Mouse (Mus musculus) myocyte (in vitro differentiated cells): Measurements from ENCODE around the gene Tspyl4.

Experiments
- E2F4 ChIP-seq: IDR thresholded peaks from one replicate; pipeline ENCODE4 v1.6.1; 2011; ENCODE audit warnings: mild to moderate bottlenecking, control low read depth, moderate library complexity; ENCODE audit not compliant: insufficient read depth
- MAX ChIP-seq: IDR thresholded peaks from one replicate; pipeline ENCODE4 v1.6.1; 2011; ENCODE audit warnings: low read depth, mild to moderate bottlenecking, control low read depth
- MYOD1 ChIP-seq, 3 experiments: IDR thresholded peaks; one replicate each; pipeline ENCODE4 v1.6.1; 2011; ENCODE audit warnings: control low read depth in 2 of 3, low read depth in 2 of 3, mild to moderate bottlenecking in 2 of 3, moderate library complexity in 1 of 3; ENCODE audit not compliant: insufficient read length in 2 of 3, control insufficient read depth in 1 of 3
- MYOG ChIP-seq, 3 experiments: IDR thresholded peaks; one replicate each; pipeline ENCODE4 v1.6.1; 2011; ENCODE audit warnings: control low read depth in 2 of 3, low read depth in 2 of 3, mild to moderate bottlenecking in 2 of 3; ENCODE audit not compliant: insufficient read length in 2 of 3, control insufficient read depth in 1 of 3, insufficient read depth in 1 of 3
- POLR2A ChIP-seq: IDR thresholded peaks from one replicate; pipeline ENCODE4 v1.6.1; 2011; ENCODE audit warnings: low read depth, mild to moderate bottlenecking, control low read depth, moderate library complexity; ENCODE audit not compliant: insufficient read length
- POLR2AphosphoS2 ChIP-seq: IDR thresholded peaks from one replicate; pipeline ENCODE4 v1.6.1; 2011; ENCODE audit warnings: low read depth, control low read depth; ENCODE audit not compliant: insufficient read length
- REST ChIP-seq: IDR thresholded peaks from one replicate; pipeline ENCODE4 v1.6.1; 2011; ENCODE audit warnings: mild to moderate bottlenecking, control low read depth, moderate library complexity; ENCODE audit not compliant: insufficient read depth, insufficient read length
- TCF12 ChIP-seq: IDR thresholded peaks from one replicate; pipeline ENCODE4 v1.6.1; 2011; ENCODE audit warnings: mild to moderate bottlenecking, control low read depth; ENCODE audit not compliant: poor library complexity, insufficient read depth, severe bottlenecking
- TCF3 ChIP-seq: IDR thresholded peaks from one replicate; pipeline ENCODE4 v1.6.1; 2011; ENCODE audit warnings: low read depth, control low read depth; ENCODE audit not compliant: insufficient read length
- USF1 ChIP-seq: IDR thresholded peaks from one replicate; pipeline ENCODE4 v1.6.1; 2011; ENCODE audit warnings: low read depth, mild to moderate bottlenecking, control low read depth, moderate library complexity

GRCm38 (mm10) chr10:34297299-34297979 lies at the start of gene Tspyl4:
- TF ChIP-seq E2F4 (no peak), MAX (no peak), POLR2A (peak; percentile 44), USF1 (no peak), MYOG (IDR thresholded peaks at IDR 0.05; ENCODE audit: control insufficient read depth in 1 of 3, insufficient read depth in 1 of 3, insufficient read length in 2 of 3, low read depth in 2 of 3) (peak in 2 of 3 experiments; percentile 55 to 77), REST (no peak), MYOD1 (IDR thresholded peaks at IDR 0.05; ENCODE audit: control insufficient read depth in 1 of 3, insufficient read length in 2 of 3, low read depth in 2 of 3) (peak; percentile 5 to 84 (median 72)), TCF12 (no peak), POLR2AphosphoS2 (peak; percentile 60), TCF3 (no peak)
